ENCODE assay signal across 9 mouse cellular contexts in genomic region chr16:78217633-78218032, GRCm38 (mm10).
A peak's percentile ranks its signal among the peaks of the same experiment; 100 is the strongest.
DNase-seq lines count a peak whose midpoint lies in the region; ATAC-seq and TF ChIP-seq lines count a peak whose summit lies in the region.
"Had no signal": no experiment of that assay in that cellular context is flagged by ENCODE, and none has a peak within 500 bp of the region (broad histone marks: within the 10 kb centered on the region; RNA-seq: fewer than 3 reads in every experiment).

No protein-coding gene starts in this region.

- no peak for ATAC-seq in hindbrain, embryonic 11.5 days (ENCODE audit: low FRiP score)
- ATAC-seq in CD4-positive, CD25-positive, alpha-beta regulatory T cell, adult 4 months, result peak; percentile 53
- peak; percentile 64 for ATAC-seq in forebrain, embryonic 15.5 days (replicated peaks)
- ATAC-seq in lung, embryonic 14.5 days (ENCODE audit: insufficient read depth), result peak; percentile 52; the same call in 1 of the 2 replicates
- peak; percentile 52; the same call in 1 of the 2 replicates for ATAC-seq in stomach, postnatal 0 days (ENCODE audit: low FRiP score, low TSS enrichment)
- ATAC-seq in erythroid progenitor cell, adult 5-6 weeks (replicated peaks; ENCODE audit: low FRiP score, poor library complexity, severe bottlenecking), result no peak

- TF ChIP-seq CTCF in lung, embryonic 14.5 days (IDR thresholded peaks at IDR 0.05; ENCODE audit: low read depth), result no peak
- TF ChIP-seq CTCF in stomach, postnatal 0 days (IDR thresholded peaks at IDR 0.05; ENCODE audit: low read depth), result no peak

- no peak overlapping the region for H3K9ac ChIP-seq in hindbrain, embryonic 11.5 days (ENCODE audit: low read depth, low read length)
- no peak overlapping the region for H3K9ac ChIP-seq in forebrain, embryonic 15.5 days (replicated peaks)
- H3K9ac ChIP-seq in lung, embryonic 14.5 days, result no peak overlapping the region
- H3K9ac ChIP-seq in stomach, postnatal 0 days (ENCODE audit: low read length), result no peak overlapping the region
- H3K9ac ChIP-seq: midbrain, embryonic 12.5 days had no signal

- H3K4me2 ChIP-seq in hindbrain, embryonic 11.5 days (replicated peaks; ENCODE audit: low read depth, low read length), result no peak overlapping the region
- no peak overlapping the region; the same call in 1 of the 2 replicates for H3K4me2 ChIP-seq in forebrain, embryonic 15.5 days (replicated peaks)
- H3K4me2 ChIP-seq in lung, embryonic 14.5 days, result no peak overlapping the region
- 0 out of 2 replicates have a peak overlapping the region, but pooled peaks have one; percentile 3 for H3K4me2 ChIP-seq in stomach, postnatal 0 days (replicated peaks; ENCODE audit: low read depth)
- H3K4me2 ChIP-seq: midbrain, embryonic 12.5 days had no signal

- no peaks in the 10 kb centered on the region for H3K27me3 ChIP-seq in hindbrain, embryonic 10.5 days (ENCODE audit: insufficient read depth, poor library complexity, severe bottlenecking)
- H3K27me3 ChIP-seq in hindbrain, embryonic 11.5 days (ENCODE audit: control insufficient read depth, insufficient read depth, low read length), result no peaks in the 10 kb centered on the region
- no peaks in the 10 kb centered on the region for H3K27me3 ChIP-seq in forebrain, embryonic 15.5 days
- H3K27me3 ChIP-seq in lung, embryonic 14.5 days (ENCODE audit: insufficient read depth, low read length), result no peaks in the 10 kb centered on the region
- no peaks in the 10 kb centered on the region for H3K27me3 ChIP-seq in stomach, postnatal 0 days (ENCODE audit: control insufficient read depth, insufficient read depth, low read length)
- H3K27me3 ChIP-seq: midbrain, embryonic 12.5 days had no signal

- no peaks in the 10 kb centered on the region for H3K9me3 ChIP-seq in hindbrain, embryonic 10.5 days
- H3K9me3 ChIP-seq in hindbrain, embryonic 11.5 days (ENCODE audit: control insufficient read depth, low read length), result no peaks in the 10 kb centered on the region
- H3K9me3 ChIP-seq in forebrain, embryonic 15.5 days, result no peaks in the 10 kb centered on the region
- no peaks in the 10 kb centered on the region for H3K9me3 ChIP-seq in lung, embryonic 14.5 days (ENCODE audit: low read depth, low read length)
- no peaks in the 10 kb centered on the region for H3K9me3 ChIP-seq in stomach, postnatal 0 days (ENCODE audit: control insufficient read depth, low read length)
- H3K9me3 ChIP-seq: midbrain, embryonic 12.5 days had no signal

- peaks cover 7% of the 10 kb centered on the region; the same call in 1 of the 2 replicates for H3K4me1 ChIP-seq in hindbrain, embryonic 10.5 days (replicated peaks)
- H3K4me1 ChIP-seq in hindbrain, embryonic 11.5 days (replicated peaks; ENCODE audit: control insufficient read depth, insufficient read depth, low read length), result no peaks in the 10 kb centered on the region
- H3K4me1 ChIP-seq in forebrain, embryonic 15.5 days, result peaks cover 6% of the 10 kb centered on the region
- no peaks in the 10 kb centered on the region for H3K4me1 ChIP-seq in lung, embryonic 14.5 days (ENCODE audit: insufficient read depth)
- H3K4me1 ChIP-seq in stomach, postnatal 0 days (replicated peaks; ENCODE audit: control insufficient read depth, insufficient read depth), result no peaks in the 10 kb centered on the region

- no peak overlapping the region for H3K4me3 ChIP-seq in hindbrain, embryonic 10.5 days
- no peak overlapping the region for H3K4me3 ChIP-seq in hindbrain, embryonic 11.5 days (ENCODE audit: low read depth, low read length)
- H3K4me3 ChIP-seq in forebrain, embryonic 15.5 days, result no peak overlapping the region
- H3K4me3 ChIP-seq in lung, embryonic 14.5 days (ENCODE audit: low read depth, low read length), result no peak overlapping the region
- no peak overlapping the region for H3K4me3 ChIP-seq in stomach, postnatal 0 days (ENCODE audit: low read depth, low read length)
- H3K4me3 ChIP-seq: midbrain, embryonic 12.5 days had no signal

- DNase-seq in hindbrain, embryonic 10.5 days (ENCODE audit: low spot score), result no peak
- no peak for DNase-seq in hindbrain, embryonic 11.5 days (ENCODE audit: low spot score)
- peak; percentile 39 for DNase-seq in lung, embryonic 14.5 days
- DNase-seq in stomach, postnatal 0 days (ENCODE audit: low spot score), result peak; percentile 37
- no peak for DNase-seq in frontal cortex, postnatal 25 days (ENCODE audit: low spot score in 2 of 2)

- H3K36me3 ChIP-seq in hindbrain, embryonic 10.5 days, result no peaks in the 10 kb centered on the region
- no peaks in the 10 kb centered on the region for H3K36me3 ChIP-seq in hindbrain, embryonic 11.5 days (ENCODE audit: control insufficient read depth, insufficient read depth, low read length)
- H3K36me3 ChIP-seq in forebrain, embryonic 15.5 days, result no peaks in the 10 kb centered on the region
- no peaks in the 10 kb centered on the region for H3K36me3 ChIP-seq in lung, embryonic 14.5 days (ENCODE audit: insufficient read depth)
- no peaks in the 10 kb centered on the region for H3K36me3 ChIP-seq in stomach, postnatal 0 days (ENCODE audit: control insufficient read depth, insufficient read depth, low read length)
- H3K36me3 ChIP-seq: midbrain, embryonic 12.5 days had no signal

- WGBS in hindbrain, embryonic 10.5 days, result 50% methylated on average over 6 of the region's 6 CpGs
- WGBS in hindbrain, embryonic 11.5 days, result 63% methylated on average over 6 of the region's 6 CpGs
- WGBS in forebrain, embryonic 15.5 days, result 22% methylated on average over 6 of the region's 6 CpGs
- 42% methylated on average over 6 of the region's 6 CpGs for WGBS in lung, embryonic 14.5 days
- WGBS in stomach, postnatal 0 days, result 40% methylated on average over 6 of the region's 6 CpGs

- TF ChIP-seq EP300 in stomach, postnatal 0 days (optimal IDR thresholded peaks at IDR 0.05), result no peak

- H3K27ac ChIP-seq in hindbrain, embryonic 10.5 days, result 0 out of 2 replicates have a peak overlapping the region, but pooled peaks have one; percentile 35
- H3K27ac ChIP-seq in hindbrain, embryonic 11.5 days (ENCODE audit: low read depth, low read length), result no peak overlapping the region
- H3K27ac ChIP-seq in forebrain, embryonic 15.5 days (replicated peaks), result no peak overlapping the region; the same call in 1 of the 2 replicates
- H3K27ac ChIP-seq in lung, embryonic 14.5 days (ENCODE audit: low read depth), result no peak overlapping the region
- H3K27ac ChIP-seq in stomach, postnatal 0 days (replicated peaks), result peak overlapping the region; percentile 53; the same call in 1 of the 2 replicates
- H3K27ac ChIP-seq: midbrain, embryonic 12.5 days had no signal

Comparison
In these comparisons a context has a peak if more than half of its experiments do, and no peak if none do; other contexts are left out.
1. H3K27ac ChIP-seq: peak in hindbrain, embryonic 10.5 days (single experiment) and stomach, postnatal 0 days (single experiment); none in hindbrain, embryonic 11.5 days (single experiment), forebrain, embryonic 15.5 days (single experiment) and lung, embryonic 14.5 days (single experiment).
2. DNase-seq: peak in lung, embryonic 14.5 days (single experiment) and stomach, postnatal 0 days (single experiment); none in hindbrain, embryonic 10.5 days (single experiment), hindbrain, embryonic 11.5 days (single experiment) and frontal cortex, postnatal 25 days (0 of 2).
3. ATAC-seq: peak in CD4-positive, CD25-positive, alpha-beta regulatory T cell, adult 4 months (single experiment), forebrain, embryonic 15.5 days (single experiment), lung, embryonic 14.5 days (single experiment) and stomach, postnatal 0 days (single experiment); none in hindbrain, embryonic 11.5 days (single experiment) and erythroid progenitor cell, adult 5-6 weeks (single experiment).